Mouse (Mus musculus): ENCODE measurements around the gene Cyp51. TPM values are rescaled to one million over a fixed set of nuclear protein-coding genes. Genes with fewer than 3 reads are reported as not detected.

Cyp51 gene
- total RNA-seq, 1 experiment from 2014 or later, result 142 TPM

Other genes with a start within 250 kb of the Cyp51 start
- gene Mterf1a, start 210.8 kb downstream of the Cyp51 start, total RNA-seq (2021), result 7.0 and 9.4 TPM in 2 replicates
- 86.3 and 113 TPM in 2 replicates for gene Akap9, start 176.7 kb downstream of the Cyp51 start, total RNA-seq (2021)
- gene Mterf1b, start 87.6 kb upstream of the Cyp51 start, total RNA-seq (2021), result 7.8 and 8.4 TPM in 2 replicates

Measured in adrenal gland, postnatal 25 days (tissue).